Mouse (Mus musculus) liver, adult (tissue): ENCODE measurements around the gene Fdps.

Experiments
- GATA4 ChIP-seq: IDR thresholded peaks from 2 replicates; pipeline ENCODE4 v1.6.1; 2014; ENCODE audit warnings: mild to moderate bottlenecking, low read length; ENCODE audit not compliant: insufficient replicate concordance

Gene Fdps

DNA sequence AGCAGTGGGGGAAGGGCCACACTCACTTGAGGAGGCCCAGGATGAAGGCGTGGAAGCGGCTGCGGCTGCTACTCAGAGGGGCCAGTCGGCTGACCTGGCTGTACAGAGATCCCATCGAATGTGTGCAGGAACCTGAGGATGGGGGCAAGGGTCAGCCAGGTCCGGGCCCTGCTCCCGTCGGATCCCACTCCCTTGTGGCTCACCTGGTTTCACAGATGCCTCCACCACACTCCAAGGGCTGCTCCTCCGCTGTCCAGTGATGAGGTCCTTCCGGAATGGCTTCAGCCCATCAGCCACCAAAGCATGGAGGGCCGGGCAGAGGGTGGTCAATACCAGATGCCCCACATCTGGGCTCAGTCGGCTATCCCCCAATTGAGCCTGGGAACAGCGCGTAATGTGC is 12.8 kb downstream of the Fdps start:
- no peak for TF ChIP-seq GATA4

DNA sequence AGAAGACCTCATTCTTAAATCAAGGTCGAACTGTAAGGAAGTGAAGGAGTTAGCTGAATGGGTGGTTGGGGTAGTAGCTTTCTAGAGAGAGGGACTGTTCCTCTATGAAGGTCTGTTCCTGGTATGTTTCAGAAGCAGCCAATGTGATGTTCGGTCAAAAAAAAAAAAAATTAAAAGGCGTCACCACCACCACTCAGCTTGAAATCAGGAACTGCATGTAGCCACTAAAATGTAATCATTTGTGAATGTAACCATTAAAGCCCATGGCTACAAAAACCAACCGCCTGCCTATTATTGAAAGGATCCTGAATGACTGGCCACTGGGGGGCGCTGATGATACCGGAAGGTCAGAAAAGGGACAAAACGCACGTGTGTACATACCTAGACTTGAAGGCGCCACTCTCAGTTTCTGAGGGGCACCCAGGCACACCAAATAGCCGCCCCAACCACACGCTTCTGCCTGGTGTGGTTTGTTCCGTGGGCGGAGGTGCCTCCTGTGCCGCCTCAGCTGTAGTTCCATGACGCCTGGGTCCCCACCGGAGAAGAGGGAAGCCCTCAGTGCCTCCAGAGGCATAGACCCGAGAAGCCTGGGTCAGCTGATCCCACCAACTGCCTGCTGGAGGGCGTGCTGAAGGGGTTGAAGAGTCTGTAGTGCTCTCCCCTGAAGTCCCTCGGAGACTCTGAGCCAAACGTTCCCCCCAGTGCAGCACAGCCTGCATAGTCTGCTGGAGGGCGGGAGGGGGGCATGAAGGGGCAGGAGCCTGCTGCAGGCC is 14.2 kb downstream of the Fdps start:
- no peak for TF ChIP-seq GATA4

DNA sequence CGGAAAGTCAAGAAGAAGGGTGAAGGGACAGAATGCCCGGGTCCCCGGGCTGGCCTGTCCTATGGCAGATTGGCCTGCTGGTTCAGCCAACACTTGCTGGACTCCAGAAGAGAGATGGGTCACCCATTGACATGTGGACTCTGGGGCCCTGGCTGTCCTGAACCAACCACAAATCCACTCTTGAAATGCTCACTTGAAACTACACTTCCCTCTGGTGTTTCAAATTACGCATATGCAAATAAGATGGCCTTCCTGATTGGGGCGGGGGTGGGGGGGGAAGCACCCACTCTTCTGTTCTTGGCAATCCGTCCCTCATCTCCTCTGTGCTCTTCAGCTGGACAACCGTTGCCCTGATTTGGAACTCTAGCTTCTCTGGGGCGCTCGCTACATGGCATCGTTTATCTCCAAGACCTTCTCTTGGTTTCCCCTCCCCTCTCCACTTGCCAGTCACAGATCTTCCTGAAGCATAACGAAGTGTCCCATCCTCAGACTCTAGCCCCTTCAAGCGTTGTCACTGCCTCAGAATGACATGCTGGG is 17.0 kb downstream of the Fdps start:
- TF ChIP-seq GATA4, result no peak

DNA sequence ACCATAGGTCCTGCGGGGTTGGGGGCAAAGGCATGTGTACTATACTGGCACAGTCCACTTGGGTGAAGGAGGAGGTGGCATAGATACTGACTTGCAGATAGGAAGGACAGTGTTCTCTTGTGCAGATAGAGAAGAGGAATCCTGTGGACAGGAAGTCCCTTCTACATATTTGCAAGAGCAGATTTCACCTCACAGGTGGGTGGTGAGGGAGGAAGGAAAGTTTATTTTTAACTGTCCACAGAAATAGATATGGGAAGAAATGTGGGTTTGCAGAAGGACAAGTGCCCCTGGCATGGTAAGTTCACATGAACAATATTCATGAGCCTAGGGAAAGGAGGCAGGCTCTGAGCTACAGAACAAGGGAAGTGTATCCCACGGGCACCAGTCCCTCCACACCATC is 17.6 kb downstream of the Fdps start:
- no peak for TF ChIP-seq GATA4

DNA sequence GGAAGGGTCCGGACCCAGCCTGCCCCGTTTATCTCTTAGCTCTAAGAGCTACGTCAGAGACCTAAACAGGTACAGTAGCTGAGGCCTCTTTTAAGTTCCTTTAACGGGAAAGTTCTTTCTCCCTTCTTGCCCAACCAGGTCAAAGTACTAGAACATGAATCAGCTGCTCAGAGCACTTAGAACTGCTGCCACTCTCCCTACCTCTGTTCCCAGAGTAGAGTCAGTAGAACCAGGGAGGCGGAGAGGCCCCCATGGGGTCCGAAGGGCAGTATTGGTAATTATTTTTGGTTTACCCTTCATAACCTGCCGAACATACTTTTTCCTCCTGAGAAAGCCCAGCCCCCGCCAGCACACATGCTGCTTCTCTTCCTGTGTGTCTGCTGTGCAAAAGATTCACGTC is 24.4 kb downstream of the Fdps start:
- no peak for TF ChIP-seq GATA4

DNA sequence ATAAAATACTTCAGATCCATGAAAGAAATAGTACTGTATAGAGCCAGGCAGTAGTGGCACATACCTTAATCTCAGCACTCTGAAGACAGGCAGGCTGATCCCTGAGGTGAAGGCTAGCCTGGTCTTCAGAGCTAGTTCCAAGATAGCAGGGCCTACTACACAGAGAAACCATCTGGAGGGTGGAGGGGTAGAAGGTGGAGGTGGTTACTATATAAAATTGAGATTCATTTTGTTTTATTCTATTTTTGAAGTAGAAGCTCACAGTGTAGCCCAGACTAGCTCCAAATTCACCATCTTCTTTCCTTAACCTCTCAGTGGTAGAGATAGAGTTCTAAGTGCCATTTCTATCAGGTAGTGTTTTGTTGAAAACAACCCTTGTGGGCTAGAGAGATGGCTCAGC is 34.5 kb downstream of the Fdps start:
- no peak for TF ChIP-seq GATA4

DNA sequence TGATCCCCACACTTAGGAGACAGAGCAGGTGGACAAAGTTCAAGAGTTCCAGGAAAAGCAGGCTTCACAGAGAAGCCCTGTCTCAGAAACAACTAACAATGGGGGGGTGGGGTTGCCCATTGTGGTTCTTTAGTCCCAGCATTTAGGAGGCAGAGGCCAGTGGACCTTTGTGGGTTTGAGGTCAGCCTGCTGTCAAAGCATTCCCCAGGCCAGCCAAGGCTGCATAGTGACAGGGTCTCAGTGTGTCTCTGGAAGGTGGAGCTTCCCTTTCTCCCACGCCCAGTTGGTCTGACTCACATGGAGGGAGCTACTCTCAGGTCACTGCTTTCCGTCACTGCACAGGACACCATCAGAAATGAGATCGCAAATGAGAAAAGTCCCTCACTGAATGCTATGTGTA is 40.1 kb downstream of the Fdps start:
- TF ChIP-seq GATA4, result no peak

DNA sequence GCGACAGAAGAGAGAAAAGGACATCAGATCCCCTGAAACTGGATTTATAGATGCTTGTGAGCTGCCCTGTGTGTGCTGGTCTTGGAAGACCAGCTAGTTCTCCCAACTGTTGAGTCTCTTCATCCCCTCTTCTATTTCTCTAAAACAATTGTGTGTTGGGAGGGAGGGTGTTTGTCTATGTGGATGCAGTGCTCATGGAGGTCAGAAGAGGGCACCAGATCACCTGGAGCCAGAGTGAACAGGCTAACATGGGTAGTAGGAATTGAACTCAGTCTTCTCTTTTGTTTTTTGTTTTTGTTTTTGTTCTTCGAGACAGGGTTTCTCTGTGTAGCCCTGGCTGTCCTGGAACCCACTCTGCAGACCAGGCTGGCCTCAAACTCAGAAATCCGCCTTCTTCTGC is 43.0 kb downstream of the Fdps start:
- TF ChIP-seq GATA4, result no peak

DNA sequence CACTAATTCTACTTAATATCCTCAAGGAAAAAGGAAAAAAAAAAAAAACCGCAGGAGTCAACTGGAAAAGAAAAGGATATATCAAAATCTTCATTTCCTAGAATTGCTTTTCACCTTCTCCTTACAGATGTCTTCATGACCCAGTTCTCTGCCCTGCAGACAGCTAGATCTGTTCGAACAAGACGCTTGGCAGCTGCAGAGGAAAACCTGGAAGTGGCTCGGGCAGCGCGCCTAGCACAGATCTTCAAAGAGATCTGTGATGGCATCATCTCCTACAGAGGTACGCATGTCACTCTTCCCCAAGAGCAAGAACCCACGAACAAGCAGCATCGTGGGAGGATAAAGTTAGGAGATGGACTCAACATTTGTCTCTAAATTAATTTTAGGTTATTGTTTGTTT is 43.4 kb downstream of the Fdps start:
- TF ChIP-seq GATA4, result no peak
